Mouse (Mus musculus) neural tube, embryonic 13.5 days (tissue): ENCODE data around the gene Olfr518. TPM values are rescaled to one million over a fixed set of nuclear protein-coding genes. Genes with fewer than 3 reads are reported as not detected.

Experiments used
- ATAC-seq: fragments of 200-750 bp; cut with Nextera tagmentation; 2 replicates; pipeline ENCODE4 v1.8.0; 2017; ENCODE audit warnings: low read depth, mild to moderate bottlenecking, moderate TSS enrichment, moderate library complexity
- H3K27ac ChIP-seq: fragments of 300-500 bp; sonication (generic); replicated peaks from 2 replicates; pipeline ENCODE4 v1.5.1; 2015; ENCODE audit warnings: moderate library complexity, mild to moderate bottlenecking, inconsistent platforms
- H3K27me3 ChIP-seq: fragments of 300-500 bp; sonication (generic); 2 replicates; pipeline ENCODE4 v1.6.1; 2015; ENCODE audit warnings: mild to moderate bottlenecking, inconsistent platforms
- H3K36me3 ChIP-seq: fragments of 300-500 bp; sonication (generic); 2 replicates; pipeline ENCODE4 v1.6.1; 2015; ENCODE audit warnings: mild to moderate bottlenecking, inconsistent platforms
- H3K4me1 ChIP-seq: fragments of 300-500 bp; sonication (generic); replicated peaks from 2 replicates; pipeline ENCODE4 v1.6.1; 2015; ENCODE audit warnings: inconsistent platforms
- H3K4me2 ChIP-seq: fragments of 300-500 bp; sonication (generic); 2 replicates; pipeline ENCODE4 v1.6.1; 2015; ENCODE audit warnings: inconsistent platforms, mild to moderate bottlenecking, moderate library complexity
- H3K4me3 ChIP-seq: fragments of 300-500 bp; sonication (generic); 2 replicates; pipeline ENCODE4 v1.5.1; 2015; ENCODE audit warnings: mild to moderate bottlenecking, inconsistent platforms
- H3K9ac ChIP-seq: fragments of 300-500 bp; sonication (generic); 2 replicates; pipeline ENCODE4 v1.6.1; 2015; ENCODE audit warnings: moderate library complexity, mild to moderate bottlenecking, inconsistent platforms
- H3K9me3 ChIP-seq: fragments of 300-500 bp; sonication (generic); 2 replicates; pipeline ENCODE4 v1.6.1; 2016; ENCODE audit warnings: inconsistent platforms
- WGBS: fragments of 180-500 bp; shearing (Covaris S2); methylation state at CpG from one replicate; pipeline ENCODE4 v1.1.7; 2015; 5-methylcytosine and 5-hydroxymethylcytosine counted together
- polyA plus RNA-seq: library from polyadenylated mRNA; unstranded; fragments of >200 nt; fragmentation: Nextera tagmentation; extraction: Ambion mirVana; gene quantifications from 2 replicates; pipeline ENCODE4 v1.2.1, GENCODE M21; 2015

Olfr518 gene
- polyA plus RNA-seq, result not detected in 2 replicates

DNA sequence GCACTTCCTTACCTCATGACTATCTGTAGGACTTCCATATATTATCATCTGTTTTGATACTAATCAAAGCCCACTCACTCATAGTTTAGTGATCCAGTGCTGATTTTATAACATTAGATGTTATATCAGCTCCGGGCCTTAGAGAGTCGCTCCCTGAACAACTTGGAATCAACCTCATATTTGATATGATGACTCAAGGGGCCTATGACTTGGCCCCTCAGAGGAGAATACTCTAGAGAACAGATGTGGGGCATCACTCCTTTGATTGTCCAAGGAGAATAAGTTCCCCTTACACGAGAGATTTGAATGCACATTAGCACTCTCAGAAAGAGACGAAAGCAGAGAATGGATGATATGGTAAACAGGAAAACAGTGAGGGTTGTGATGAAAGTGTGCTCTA lies at the start of gene Olfr518:
TSS of gene Olfr518 (minus strand) at position 101 of the 400 bp plus-strand sequence.
- Histone ChIP-seq H3K27ac (no peak within 1 kb of the TSS), H3K4me1 (no peaks in the 10 kb centered on the region), H3K4me3 (no peak within 1 kb of the TSS), H3K9ac (no peak within 1 kb of the TSS), H3K4me2 (no peak within 1 kb of the TSS), H3K36me3 (no peaks in the 10 kb centered on the region), H3K27me3 (no peaks in the 10 kb centered on the region), H3K9me3 (no peaks in the 10 kb centered on the region)
- 84% methylated on average over 4 of the region's 4 CpGs for WGBS
- ATAC-seq, result no peak

DNA sequence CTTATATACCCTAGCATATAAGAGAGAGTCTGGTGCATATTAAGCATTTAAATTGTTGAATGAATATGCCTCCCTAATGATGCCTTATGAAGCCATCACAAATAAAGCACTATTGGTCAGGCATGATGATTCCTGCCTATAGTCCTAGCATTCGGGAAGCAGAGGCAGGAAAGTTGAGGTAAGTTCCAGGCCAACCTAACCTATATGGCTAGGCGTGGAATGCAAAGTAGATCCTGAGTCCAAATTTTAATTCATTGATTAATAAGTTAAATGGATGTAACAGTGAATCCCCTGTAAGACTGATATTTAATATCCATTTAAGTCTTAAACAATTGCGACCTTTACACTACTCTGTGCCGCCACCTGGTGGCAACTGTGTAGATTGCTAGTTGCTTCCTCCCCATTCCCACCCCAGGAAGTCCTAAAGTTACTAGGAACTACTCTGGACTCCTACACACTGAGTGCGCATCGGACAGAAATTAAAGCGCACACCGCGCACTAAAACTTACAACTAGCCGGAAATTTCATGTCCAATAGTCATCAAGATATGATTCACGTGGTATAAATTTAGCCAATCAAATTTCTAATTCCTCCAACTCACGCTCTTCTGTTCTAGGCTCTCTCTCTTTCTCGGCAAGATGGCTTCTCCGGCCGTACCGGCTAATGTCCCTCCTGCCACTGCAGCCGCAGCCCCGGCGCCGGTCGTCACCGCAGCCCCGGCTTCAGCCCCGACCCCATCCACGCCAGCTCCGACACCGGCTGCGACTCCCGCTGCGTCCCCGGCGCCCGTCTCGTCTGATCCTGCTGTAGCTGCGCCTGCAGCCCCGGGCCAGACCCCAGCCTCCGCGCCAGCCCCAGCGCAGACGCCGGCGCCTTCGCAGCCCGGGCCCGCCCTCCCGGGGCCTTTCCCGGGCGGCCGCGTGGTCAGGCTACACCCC lies 49.3 kb upstream of the Olfr518 start, which contains the start of gene Eif3f:
TSS of gene Eif3f (plus strand) at position 624 of the 938 bp plus-strand sequence.
- ATAC-seq, result peak; percentile 96
- Histone ChIP-seq H3K4me3 (peak within 1 kb of the TSS; percentile 86), H3K4me2 (peak within 1 kb of the TSS; percentile 95), H3K4me1 (peaks cover 22% of the 10 kb centered on the region), H3K9ac (peak within 1 kb of the TSS; percentile 93), H3K36me3 (peaks cover 24% of the 10 kb centered on the region), H3K9me3 (no peaks in the 10 kb centered on the region), H3K27me3 (no peaks in the 10 kb centered on the region), H3K27ac (peak within 1 kb of the TSS; percentile 87)
- 2% methylated on average over 50 of the region's 50 CpGs for WGBS

DNA sequence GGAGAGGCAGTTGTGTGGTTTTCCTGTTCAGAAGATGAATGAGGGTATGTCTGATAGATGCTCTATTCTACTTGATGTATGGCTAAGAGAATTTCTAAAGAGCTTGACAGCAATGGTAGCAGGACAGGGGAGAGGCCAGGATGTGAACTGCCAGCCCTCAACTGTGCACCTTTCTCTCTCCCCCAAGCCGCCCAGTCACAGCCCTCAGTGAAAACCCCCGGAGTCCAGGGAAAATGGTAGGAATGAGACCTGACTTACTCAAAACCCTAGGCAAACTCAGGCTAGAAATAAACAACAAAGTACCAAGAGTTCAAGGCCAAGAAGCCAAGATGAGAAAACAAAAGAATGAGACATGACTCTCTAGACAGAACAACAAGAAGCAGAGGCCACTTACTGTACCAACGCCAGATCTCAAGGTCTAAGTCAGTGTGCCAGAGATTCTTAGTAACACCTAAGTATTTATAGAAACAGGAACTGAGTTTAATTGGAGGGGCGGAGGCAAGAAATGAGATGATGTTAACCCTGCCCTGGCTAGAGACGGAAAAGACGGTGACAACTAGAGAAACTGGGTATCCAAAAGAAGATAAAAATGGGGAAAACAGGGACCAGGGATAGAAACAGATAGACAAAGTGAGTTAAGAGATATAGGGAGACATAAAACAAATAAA lies 45.1 kb upstream of the Olfr518 start, which contains the start of gene Nlrp10:
TSS of gene Nlrp10 (minus strand) at position 453 of the 668 bp plus-strand sequence.
- ATAC-seq, result no peak
- Histone ChIP-seq H3K4me2 (no peak within 1 kb of the TSS), H3K4me1 (peaks cover 1% of the 10 kb centered on the region), H3K9ac (no peak within 1 kb of the TSS), H3K27ac (no peak within 1 kb of the TSS), H3K4me3 (no peak within 1 kb of the TSS), H3K36me3 (no peaks in the 10 kb centered on the region), H3K9me3 (no peaks in the 10 kb centered on the region), H3K27me3 (no peaks in the 10 kb centered on the region; the same call in 1 of the 2 replicates)
- 82% methylated on average over 6 of the region's 6 CpGs for WGBS

DNA sequence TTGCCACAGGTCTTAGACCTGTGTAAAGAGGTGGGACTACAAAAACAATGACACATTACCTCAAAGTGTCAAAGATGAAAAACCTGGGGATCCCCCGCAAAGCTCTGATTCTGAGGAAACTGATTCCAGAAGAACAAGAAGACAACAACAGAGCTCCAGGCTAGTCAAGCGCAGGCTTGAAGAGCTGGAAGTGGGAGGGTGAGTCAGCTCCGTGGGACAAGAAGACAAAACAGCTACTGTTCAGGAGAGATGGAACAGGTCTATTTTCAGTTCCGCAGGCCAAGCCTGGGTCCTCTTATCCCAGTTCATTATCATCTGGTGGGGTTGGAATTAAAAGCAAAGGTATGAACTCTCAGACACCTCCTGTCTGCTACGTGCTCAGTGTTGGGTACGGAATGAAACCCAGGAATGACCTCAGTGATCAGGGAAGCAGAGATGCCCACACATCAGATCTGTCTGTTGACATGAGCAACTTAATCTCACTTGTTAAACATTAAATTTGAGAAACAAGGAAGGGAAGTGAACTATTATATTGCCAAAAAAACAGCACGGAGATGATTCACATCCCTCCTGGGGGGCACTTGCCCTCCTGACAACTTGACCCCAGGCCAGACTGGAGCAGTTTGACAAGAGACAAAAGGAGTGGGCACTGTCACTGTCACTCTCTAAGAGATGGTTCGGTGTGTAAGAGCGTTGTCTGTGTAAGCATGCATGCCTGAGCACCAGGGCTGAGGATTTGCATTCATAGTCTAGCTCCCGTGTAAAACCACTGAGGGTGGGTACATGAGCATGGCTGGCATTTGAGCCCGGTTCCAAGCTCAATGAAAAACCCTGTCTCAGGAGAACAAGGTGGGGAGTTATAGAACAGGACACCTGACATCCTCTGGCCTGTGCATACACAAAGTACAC lies 43.7 kb upstream of the Olfr518 start:
- Histone ChIP-seq H3K36me3 (no peaks in the 10 kb centered on the region), H3K9me3 (no peaks in the 10 kb centered on the region), H3K9ac (no peak overlapping the region), H3K4me1 (no peaks in the 10 kb centered on the region), H3K4me2 (no peak overlapping the region), H3K4me3 (no peak overlapping the region), H3K27me3 (no peaks in the 10 kb centered on the region; the same call in 1 of the 2 replicates), H3K27ac (no peak overlapping the region)
- ATAC-seq, result no peak
- WGBS, result 82% methylated on average over 11 of the region's 11 CpGs

DNA sequence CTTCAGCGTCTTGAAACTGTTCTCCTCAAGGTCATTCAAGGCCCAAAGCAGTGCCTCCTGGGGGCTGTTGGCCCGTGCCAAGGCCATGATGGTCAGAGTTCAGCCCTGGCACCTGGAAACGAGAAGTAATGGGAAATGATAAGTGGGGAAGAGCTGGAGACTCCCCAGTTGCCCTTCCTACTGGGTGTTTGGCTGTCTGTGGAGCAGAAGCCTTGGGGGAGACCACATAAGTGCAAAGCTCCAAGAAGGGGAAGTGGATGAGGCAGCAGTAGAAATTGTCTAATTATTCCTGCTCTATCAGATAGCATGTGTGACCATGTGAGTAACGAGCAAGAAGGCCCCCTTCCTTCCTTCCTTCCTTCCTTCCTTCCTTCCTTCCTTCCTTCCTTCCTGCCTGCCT lies 42.2 kb upstream of the Olfr518 start:
- 71% methylated on average over 4 of the region's 4 CpGs for WGBS
- Histone ChIP-seq H3K27me3 (no peaks in the 10 kb centered on the region; the same call in 1 of the 2 replicates), H3K27ac (no peak overlapping the region), H3K9ac (no peak overlapping the region), H3K4me3 (no peak overlapping the region), H3K9me3 (no peaks in the 10 kb centered on the region), H3K4me1 (no peaks in the 10 kb centered on the region), H3K4me2 (no peak overlapping the region), H3K36me3 (no peaks in the 10 kb centered on the region)
- no peak for ATAC-seq

DNA sequence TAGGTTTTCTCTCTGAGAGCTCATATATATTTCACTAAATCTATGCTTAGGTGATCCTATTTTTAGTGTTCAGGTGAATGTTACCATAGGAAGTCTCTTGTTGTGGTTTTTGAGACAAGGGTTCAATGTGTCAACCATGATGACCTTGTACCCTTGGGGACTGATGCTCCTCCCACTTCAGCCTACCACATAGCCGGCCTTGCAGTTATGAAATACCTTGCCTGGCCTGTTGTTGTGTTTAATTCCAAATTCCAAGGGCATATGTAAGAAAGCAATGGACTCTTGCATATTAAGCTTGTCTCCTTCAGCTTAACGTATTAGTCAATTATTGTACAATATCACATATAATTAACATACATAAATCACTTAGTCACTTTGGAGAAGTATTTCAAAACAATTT lies 19.2 kb upstream of the Olfr518 start:
- Histone ChIP-seq H3K27me3 (no peaks in the 10 kb centered on the region), H3K4me3 (no peak overlapping the region), H3K27ac (no peak overlapping the region), H3K36me3 (no peaks in the 10 kb centered on the region), H3K4me1 (no peaks in the 10 kb centered on the region), H3K9me3 (no peaks in the 10 kb centered on the region), H3K9ac (no peak overlapping the region), H3K4me2 (no peak overlapping the region)
- 84% methylated on average over 2 of the region's 2 CpGs for WGBS
- no peak for ATAC-seq

DNA sequence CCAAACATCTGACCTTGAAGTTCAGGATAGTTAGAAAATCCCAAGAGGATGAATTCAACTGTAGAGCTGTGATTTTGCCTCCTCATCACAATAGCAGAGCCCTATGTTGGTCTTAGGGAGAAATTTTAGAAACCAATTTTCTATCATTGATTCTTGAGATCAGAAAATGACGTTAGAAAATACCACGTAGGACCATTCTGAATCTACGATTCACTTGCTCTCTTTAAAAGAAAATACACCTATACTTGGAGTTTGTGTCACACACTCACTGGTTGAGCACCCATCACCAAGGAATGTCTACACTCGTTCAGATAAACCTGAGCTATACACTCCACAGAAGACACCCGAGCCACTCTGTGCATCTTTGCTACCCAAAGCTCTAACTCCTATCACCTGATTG lies 9.5 kb upstream of the Olfr518 start, which contains the start of gene Olfr519:
TSS of gene Olfr519 (minus strand) at position 101 of the 400 bp plus-strand sequence.
- Histone ChIP-seq H3K27me3 (no peaks in the 10 kb centered on the region), H3K9me3 (no peaks in the 10 kb centered on the region), H3K36me3 (no peaks in the 10 kb centered on the region), H3K27ac (no peak within 1 kb of the TSS), H3K9ac (no peak within 1 kb of the TSS), H3K4me2 (no peak within 1 kb of the TSS), H3K4me3 (no peak within 1 kb of the TSS), H3K4me1 (no peaks in the 10 kb centered on the region)
- no peak for ATAC-seq
- WGBS, result 84% methylated on average over 5 of the region's 5 CpGs

DNA sequence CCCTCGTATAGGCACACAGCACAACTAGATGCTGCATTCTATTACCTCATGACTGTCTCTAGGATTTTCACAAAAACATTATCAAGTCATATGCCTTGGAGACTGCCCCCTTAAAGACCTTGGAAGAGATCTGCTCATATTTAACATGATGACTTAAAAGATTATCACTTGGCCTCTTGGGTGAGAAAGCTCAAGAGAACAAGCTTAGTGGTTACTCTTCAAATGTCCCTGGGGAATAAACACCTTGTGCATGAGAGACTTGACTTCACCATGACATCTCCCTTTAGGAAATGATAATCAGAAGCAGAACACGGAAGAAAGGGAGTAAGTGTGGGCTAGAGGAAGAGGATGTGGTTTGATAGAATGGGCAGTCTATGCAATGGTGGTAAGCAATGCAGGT lies 12.5 kb downstream of the Olfr518 start, which contains the start of gene Olfr517:
TSS of gene Olfr517 (minus strand) at position 101 of the 400 bp plus-strand sequence.
- WGBS, result 74% methylated on average over 2 of the region's 2 CpGs
- ATAC-seq, result no peak
- Histone ChIP-seq H3K9me3 (no peaks in the 10 kb centered on the region), H3K4me1 (no peaks in the 10 kb centered on the region), H3K27ac (no peak within 1 kb of the TSS), H3K9ac (no peak within 1 kb of the TSS), H3K36me3 (no peaks in the 10 kb centered on the region), H3K27me3 (no peaks in the 10 kb centered on the region), H3K4me2 (no peak within 1 kb of the TSS), H3K4me3 (no peak within 1 kb of the TSS)

DNA sequence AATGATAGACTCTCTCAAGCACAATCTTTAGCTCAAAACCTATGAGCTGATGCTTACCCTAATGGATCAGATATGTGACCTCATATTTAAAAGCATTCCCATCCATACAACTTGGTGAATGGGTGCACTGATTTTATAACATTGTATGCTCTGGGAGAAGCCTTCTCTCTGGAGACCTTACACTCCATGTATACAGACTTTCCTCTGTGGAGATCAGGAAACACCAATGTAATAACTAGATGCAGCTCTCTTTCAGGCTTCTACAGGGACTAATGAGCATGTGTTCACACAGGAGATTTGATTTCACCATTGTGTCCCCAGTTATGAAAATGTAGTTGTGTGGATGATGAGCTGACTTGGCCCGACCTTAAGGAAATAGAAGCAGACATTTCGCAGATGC lies 34.4 kb downstream of the Olfr518 start, which contains the start of gene Olfr516:
TSS of gene Olfr516 (minus strand) at position 101 of the 400 bp plus-strand sequence.
- no peaks in the 10 kb centered on the region for H3K27me3 ChIP-seq
- H3K4me2 ChIP-seq, result no peak within 1 kb of the TSS
- H3K9ac ChIP-seq, result no peak within 1 kb of the TSS
- H3K4me1 ChIP-seq, result no peaks in the 10 kb centered on the region
- H3K9me3 ChIP-seq, result no peaks in the 10 kb centered on the region
- WGBS, result 92% methylated on average over 2 of the region's 2 CpGs
- H3K4me3 ChIP-seq, result no peak within 1 kb of the TSS
- H3K27ac ChIP-seq, result no peak within 1 kb of the TSS
- ATAC-seq, result no peak
- H3K36me3 ChIP-seq, result no peaks in the 10 kb centered on the region
